Mouse (Mus musculus) spleen, adult 2 months (tissue): ENCODE measurements at regions not wholly inside any gene's neighbourhood (a gene's known extent, or its start where the extent isn't known, plus 50 kb on each side); places are given as distances from the start of the nearest gene placed in this dataset.

Experiments used
- DNase-seq, 2 experiments: peaks; one replicate each; pipeline versions ENCODE4 v3.0.0 to v3.0.0-alpha.2; 2012 to 2021; ENCODE audit warnings: low spot score in 2 of 2, low read depth in 1 of 2
- H3K27ac ChIP-seq: fragments of 200-500 bp; 2 replicates; pipeline ENCODE4 v1.5.1; 2012; ENCODE audit warnings: low read length, inconsistent platforms; ENCODE audit not compliant: insufficient read depth
- H3K27me3 ChIP-seq: fragments of 200-500 bp; 2 replicates; pipeline ENCODE4 v1.6.1; 2012; ENCODE audit warnings: mild to moderate bottlenecking, moderate library complexity, low read length, inconsistent platforms; ENCODE audit not compliant: control insufficient read depth, insufficient read depth
- H3K36me3 ChIP-seq: fragments of 200-500 bp; 2 replicates; pipeline ENCODE4 v1.6.1; 2012; ENCODE audit warnings: mild to moderate bottlenecking, low read length, inconsistent platforms; ENCODE audit not compliant: control insufficient read depth, insufficient read depth
- H3K4me1 ChIP-seq: fragments of 200-500 bp; 2 replicates; pipeline ENCODE4 v1.6.1; 2011; ENCODE audit warnings: inconsistent platforms; ENCODE audit not compliant: control insufficient read depth, insufficient read depth, insufficient read length
- H3K4me3 ChIP-seq: fragments of 200-500 bp; 2 replicates; pipeline ENCODE4 v1.5.1; 2011; ENCODE audit warnings: mild to moderate bottlenecking, inconsistent platforms; ENCODE audit not compliant: insufficient read depth, insufficient read length; ENCODE audit errors: extremely low read depth
- CTCF ChIP-seq: fragments of 200-500 bp; IDR thresholded peaks from 2 replicates; pipeline ENCODE4 v1.5.1; 2011; ENCODE audit warnings: mild to moderate bottlenecking, inconsistent platforms; ENCODE audit not compliant: insufficient read depth, insufficient read length, insufficient replicate concordance; ENCODE audit errors: extremely low read depth
- POLR2A ChIP-seq: fragments of 200-500 bp; IDR thresholded peaks from 2 replicates; pipeline ENCODE4 v1.6.1; 2011; ENCODE audit warnings: low read depth, low read length, inconsistent platforms
- WGBS: fragments of 180-500 bp; shearing (Covaris S2); methylation state at CpG from one replicate; pipeline ENCODE4 v1.1.7; 2018; 5-methylcytosine and 5-hydroxymethylcytosine counted together

- Histone ChIP-seq H3K27me3 (no peaks in the 10 kb centered on the region), H3K27ac (no peak overlapping the region), H3K36me3 (no peaks in the 10 kb centered on the region), H3K4me1 (no peaks in the 10 kb centered on the region), H3K4me3 (no peak overlapping the region)
- 89% methylated on average over 6 of the region's 6 CpGs for WGBS
- TF ChIP-seq POLR2A, result no peak
- TF ChIP-seq CTCF, result no peak
- DNase-seq, result no peak
Measured at GRCm38 (mm10) chr17:66252926-66253325, 129.6 kb downstream of the Ddx11 start.

GRCm38 (mm10) chr17:66259697-66260096 lies 136.4 kb downstream of the Ddx11 start:
- TF ChIP-seq POLR2A (no peak), CTCF (no peak)
- Histone ChIP-seq H3K27ac (no peak overlapping the region), H3K4me1 (no peaks in the 10 kb centered on the region), H3K27me3 (no peaks in the 10 kb centered on the region), H3K4me3 (no peak overlapping the region), H3K36me3 (no peaks in the 10 kb centered on the region)
- WGBS, result 87% methylated on average over 8 of the region's 8 CpGs
- DNase-seq, result no peak

GRCm38 (mm10) chr17:66262681-66263240 lies 139.4 kb downstream of the Ddx11 start:
- TF ChIP-seq CTCF, result no peak
- TF ChIP-seq POLR2A, result no peak
- Histone ChIP-seq H3K27ac (no peak overlapping the region), H3K4me3 (no peak overlapping the region), H3K36me3 (no peaks in the 10 kb centered on the region), H3K4me1 (no peaks in the 10 kb centered on the region), H3K27me3 (no peaks in the 10 kb centered on the region)
- WGBS, result 74% methylated on average over 4 of the region's 4 CpGs
- no peak for DNase-seq

DNA sequence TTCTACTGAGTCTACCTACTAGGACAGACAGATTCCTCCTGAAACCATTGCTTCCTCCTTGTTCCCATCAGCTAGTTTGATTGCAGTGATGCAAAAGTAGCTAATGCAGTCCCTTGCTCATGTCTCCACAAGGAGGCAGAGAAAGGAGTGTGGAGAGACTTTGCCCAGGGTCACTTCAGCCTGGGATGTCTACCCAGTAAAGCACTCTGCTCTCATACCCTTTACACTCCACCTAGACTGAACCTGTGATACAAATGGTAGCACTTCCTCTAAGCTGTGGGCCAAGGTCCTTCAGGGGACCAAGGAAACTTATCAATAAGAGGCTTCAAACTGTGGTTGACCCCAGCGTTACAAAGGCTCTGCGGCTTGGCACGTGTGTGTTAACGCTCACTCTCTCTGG lies 140.1 kb downstream of the Ddx11 start:
- no peaks in the 10 kb centered on the region for H3K4me1 ChIP-seq
- TF ChIP-seq CTCF, result no peak
- TF ChIP-seq POLR2A, result no peak
- no peaks in the 10 kb centered on the region for H3K27me3 ChIP-seq
- DNase-seq, result no peak
- WGBS, result 90% methylated on average over 4 of the region's 4 CpGs
- H3K36me3 ChIP-seq, result no peaks in the 10 kb centered on the region
- H3K27ac ChIP-seq, result no peak overlapping the region
- H3K4me3 ChIP-seq, result no peak overlapping the region

- 86% methylated on average over 5 of the region's 5 CpGs for WGBS
- H3K27ac ChIP-seq, result no peak overlapping the region
- no peaks in the 10 kb centered on the region for H3K36me3 ChIP-seq
- H3K4me3 ChIP-seq, result no peak overlapping the region
- no peaks in the 10 kb centered on the region for H3K4me1 ChIP-seq
- no peak for DNase-seq
- TF ChIP-seq CTCF, result no peak
- TF ChIP-seq POLR2A, result no peak
- no peaks in the 10 kb centered on the region for H3K27me3 ChIP-seq
Measured at GRCm38 (mm10) chr17:66266803-66267202, 143.5 kb downstream of the Ddx11 start.

DNA sequence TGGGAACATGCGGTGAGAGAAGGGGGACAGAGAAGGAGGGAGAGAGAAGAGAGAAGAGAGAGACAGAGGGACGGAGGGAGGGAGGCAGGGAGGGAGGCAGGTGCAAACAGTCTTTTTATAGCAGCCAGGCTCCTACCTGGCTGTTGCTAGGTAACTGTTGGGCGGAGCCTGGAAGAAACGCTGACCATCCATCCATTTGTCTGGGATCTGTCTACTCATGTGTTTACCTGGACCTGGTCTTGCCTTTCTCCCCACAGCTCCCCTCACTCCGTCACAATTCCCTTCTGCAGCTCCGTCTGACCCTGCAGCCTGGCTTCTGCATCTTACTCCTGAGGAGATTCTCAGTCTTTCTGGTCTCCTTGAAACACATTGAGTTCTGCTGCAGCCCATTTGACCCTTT lies 144.5 kb downstream of the Ddx11 start:
- no peaks in the 10 kb centered on the region for H3K4me1 ChIP-seq
- no peak overlapping the region for H3K4me3 ChIP-seq
- no peak for TF ChIP-seq POLR2A
- TF ChIP-seq CTCF, result no peak
- no peak overlapping the region for H3K27ac ChIP-seq
- no peaks in the 10 kb centered on the region for H3K27me3 ChIP-seq
- H3K36me3 ChIP-seq, result no peaks in the 10 kb centered on the region
- no peak for DNase-seq
- 68% methylated on average over 6 of the region's 6 CpGs for WGBS

DNA sequence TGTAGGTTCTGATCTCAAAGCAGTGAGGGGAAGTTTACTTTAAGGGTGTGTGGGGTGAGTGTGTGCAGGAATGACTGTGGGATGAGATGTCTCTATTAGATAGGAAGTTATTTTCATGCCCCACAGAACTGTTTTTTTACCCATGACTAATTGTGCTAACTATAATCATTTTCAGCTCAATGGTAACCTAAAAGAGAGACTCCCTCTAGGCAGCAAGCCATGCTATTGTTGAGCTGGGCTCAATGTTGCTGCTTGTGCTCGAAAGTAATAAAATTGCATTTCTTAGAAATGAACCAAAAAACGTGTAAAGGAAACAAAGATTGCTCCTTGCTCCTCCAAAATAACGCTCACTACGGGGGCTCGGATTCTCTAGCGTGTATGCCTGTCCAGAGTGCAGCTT lies 146.2 kb downstream of the Ddx11 start:
- no peak for TF ChIP-seq POLR2A
- no peak for TF ChIP-seq CTCF
- WGBS, result 79% methylated on average over 6 of the region's 6 CpGs
- DNase-seq, result no peak

More for the DNA sequence above, 146.2 kb downstream of the Ddx11 start:
- Histone ChIP-seq H3K36me3 (no peaks in the 10 kb centered on the region), H3K27me3 (no peaks in the 10 kb centered on the region), H3K4me3 (no peak overlapping the region), H3K27ac (no peak overlapping the region), H3K4me1 (no peaks in the 10 kb centered on the region)
